Mouse (Mus musculus) limb, embryonic 11.5 days (tissue): Measurements from ENCODE around the gene Dcpp2. TPM values are rescaled to one million over a fixed set of nuclear protein-coding genes. Genes with fewer than 3 reads are reported as not detected.
"Not testable (repeated sequence)": the region's sequence is repeated elsewhere in the genome, so short reads cannot be mapped to it uniquely, and the experiment has no call there.

Experiments used
- ATAC-seq: fragments of 200-750 bp; cut with Nextera tagmentation; 2 replicates; pipeline ENCODE4 v1.8.0; 2017; ENCODE audit warnings: low read depth; ENCODE audit not compliant: insufficient number of reproducible peaks, low FRiP score, low TSS enrichment
- DNase-seq: peaks from one replicate; pipeline ENCODE4 v3.0.0-alpha.2; 2015; ENCODE audit warnings: low spot score
- H3K27ac ChIP-seq: fragments of 300-500 bp; sonication (generic); replicated peaks from 2 replicates; pipeline ENCODE4 v1.5.1; 2014; ENCODE audit warnings: low read depth, mild to moderate bottlenecking, low read length
- H3K27me3 ChIP-seq: fragments of 300-500 bp; sonication (generic); 2 replicates; pipeline ENCODE4 v1.6.1; 2014; ENCODE audit warnings: mild to moderate bottlenecking, low read length, mixed read lengths; ENCODE audit not compliant: control insufficient read depth, insufficient read depth
- H3K36me3 ChIP-seq: fragments of 300-500 bp; sonication (generic); 2 replicates; pipeline ENCODE4 v1.6.1; 2014; ENCODE audit warnings: mild to moderate bottlenecking, low read length, moderate library complexity, mixed read lengths; ENCODE audit not compliant: control insufficient read depth, insufficient read depth
- H3K4me1 ChIP-seq: fragments of 300-500 bp; sonication (generic); 2 replicates; pipeline ENCODE4 v1.6.1; 2014; ENCODE audit warnings: low read length, mixed read lengths; ENCODE audit not compliant: control insufficient read depth, insufficient read depth
- H3K4me2 ChIP-seq: fragments of 300-500 bp; sonication (generic); 2 replicates; pipeline ENCODE4 v1.6.1; 2014; ENCODE audit warnings: low read depth, mild to moderate bottlenecking, moderate library complexity; ENCODE audit not compliant: severe bottlenecking
- H3K4me3 ChIP-seq: fragments of 300-500 bp; sonication (generic); 2 replicates; pipeline ENCODE4 v1.5.1; 2014; ENCODE audit warnings: low read depth, low read length
- H3K9ac ChIP-seq: fragments of 300-500 bp; sonication (generic); 2 replicates; pipeline ENCODE4 v1.6.1; 2014; ENCODE audit warnings: mild to moderate bottlenecking, low read length
- H3K9me3 ChIP-seq: fragments of 300-500 bp; sonication (generic); 2 replicates; pipeline ENCODE4 v1.6.1; 2016; ENCODE audit warnings: low read length; ENCODE audit not compliant: control insufficient read depth
- WGBS: fragments of 180-500 bp; shearing (Covaris S2); extraction: QIAGEN DNeasy Blood & Tissue Kit; methylation state at CpG from one replicate; pipeline ENCODE4 v1.1.7; 2014; 5-methylcytosine and 5-hydroxymethylcytosine counted together
- polyA plus RNA-seq: library from polyadenylated mRNA; unstranded; fragments of >200 nt; fragmentation: Nextera tagmentation; extraction: Ambion mirVana; gene quantifications from 2 replicates; pipeline ENCODE4 v1.2.1, GENCODE M21; 2014

Gene Dcpp2
- polyA plus RNA-seq, 1 experiment from 2014 or later: not detected

- not testable (repeated sequence) for H3K36me3 ChIP-seq, DNase-seq, ATAC-seq, H3K9me3 ChIP-seq, H3K4me2 ChIP-seq, H3K4me3 ChIP-seq, H3K4me1 ChIP-seq, H3K27me3 ChIP-seq, H3K9ac ChIP-seq, H3K27ac ChIP-seq
- WGBS: 85% methylated on average over 4 of the region's 4 CpGs
Observed at GRCm38 (mm10) chr17:23947486-23947885, 66.8 kb downstream of the Dcpp2 start.

- no peaks in the 10 kb centered on the region for H3K4me1 ChIP-seq
- H3K9me3 ChIP-seq: no peaks in the 10 kb centered on the region
- H3K36me3 ChIP-seq: no peaks in the 10 kb centered on the region
- no peak overlapping the region for H3K27ac ChIP-seq
- no peak overlapping the region for H3K9ac ChIP-seq
- H3K27me3 ChIP-seq: no peaks in the 10 kb centered on the region
- no peak for ATAC-seq
- no peak for DNase-seq
- H3K4me2 ChIP-seq: no peak overlapping the region
- 89% methylated on average over 2 of the region's 2 CpGs for WGBS
- H3K4me3 ChIP-seq: no peak overlapping the region
Observed at GRCm38 (mm10) chr17:23949068-23949467, 68.4 kb downstream of the Dcpp2 start.

Other genes with a start within 250 kb of the Dcpp2 start
- gene Mmp25, start 235.6 kb upstream of the Dcpp2 start, polyA plus RNA-seq: 0.45 and 0.63 TPM in 2 replicates
- gene Bicdl2, start 220.4 kb upstream of the Dcpp2 start, polyA plus RNA-seq: 0.91 and 1.3 TPM in 2 replicates
- 45.5 and 53.0 TPM in 2 replicates for gene Hcfc1r1, start 207.3 kb upstream of the Dcpp2 start, polyA plus RNA-seq
- gene Thoc6, start 207.0 kb upstream of the Dcpp2 start, polyA plus RNA-seq: 54.8 and 58.1 TPM in 2 replicates
- 4.3 and 5.0 TPM in 2 replicates for gene Tnfrsf12a, start 203.4 kb upstream of the Dcpp2 start, polyA plus RNA-seq
- 21.3 and 23.3 TPM in 2 replicates for gene Cldn6, start 201.6 kb upstream of the Dcpp2 start, polyA plus RNA-seq
- 7.4 and 7.6 TPM in 2 replicates for gene Cldn9, start 196.9 kb upstream of the Dcpp2 start, polyA plus RNA-seq
- 0.09 and 0.13 TPM in 2 replicates for gene 1520401A03Rik, start 158.1 kb upstream of the Dcpp2 start, polyA plus RNA-seq
- 47.8 and 51.6 TPM in 2 replicates for gene Pkmyt1, start 154.5 kb upstream of the Dcpp2 start, polyA plus RNA-seq
- 7.4 and 7.7 TPM in 2 replicates for gene Paqr4, start 140.0 kb upstream of the Dcpp2 start, polyA plus RNA-seq
- gene Kremen2, start 135.0 kb upstream of the Dcpp2 start, polyA plus RNA-seq: 14.8 and 16.2 TPM in 2 replicates
- gene Flywch1, start 109.3 kb upstream of the Dcpp2 start, polyA plus RNA-seq: 125 and 129 TPM in 2 replicates
- gene Flywch2, start 94.8 kb upstream of the Dcpp2 start, polyA plus RNA-seq: 51.4 and 55.7 TPM in 2 replicates
- 508 and 532 TPM in 2 replicates for gene Srrm2, start 90.3 kb upstream of the Dcpp2 start, polyA plus RNA-seq
- gene Elob, start 51.7 kb upstream of the Dcpp2 start, polyA plus RNA-seq: 1,135 and 1,167 TPM in 2 replicates
- gene Prss33, start 44.8 kb upstream of the Dcpp2 start, polyA plus RNA-seq: not detected in 2 replicates
- not detected in 2 replicates for gene Prss32, start 37.0 kb upstream of the Dcpp2 start, polyA plus RNA-seq
- 2.5 and 2.6 TPM in 2 replicates for gene Prss41, start 36.7 kb upstream of the Dcpp2 start, polyA plus RNA-seq
- gene Prss21, start 12.8 kb upstream of the Dcpp2 start, polyA plus RNA-seq: not detected in 2 replicates
- not detected in 2 replicates for gene Dcpp1, start within 50 bp of the Dcpp2 start, polyA plus RNA-seq
- not detected in 2 replicates for gene Dcpp3, start 36.6 kb downstream of the Dcpp2 start, polyA plus RNA-seq
- not detected in 2 replicates for gene Sbp, start 60.8 kb downstream of the Dcpp2 start, polyA plus RNA-seq
- not detected in 2 replicates for gene Sbpl, start 74.4 kb downstream of the Dcpp2 start, polyA plus RNA-seq
- gene Prss30, start 99.7 kb downstream of the Dcpp2 start, polyA plus RNA-seq: not detected in 2 replicates
- 0.99 and 1.4 TPM in 2 replicates for gene Prss22, start 117.2 kb downstream of the Dcpp2 start, polyA plus RNA-seq
- 0.20 and 0.27 TPM in 2 replicates for gene Prss27, start 157.3 kb downstream of the Dcpp2 start, polyA plus RNA-seq
- gene Kctd5, start 192.6 kb downstream of the Dcpp2 start, polyA plus RNA-seq: 89.6 and 91.3 TPM in 2 replicates